Mouse (Mus musculus) MEL (cell line): ENCODE results near the gene Klf4. TPM values are rescaled to one million over a fixed set of nuclear protein-coding genes. Genes with fewer than 3 reads are reported as not detected.

ENCODE experiments used
- DNase-seq: peaks from one replicate; pipeline ENCODE4 v3.0.0; 2011; ENCODE audit warnings: low read depth, low spot score
- H3K27ac ChIP-seq: 2 replicates; pipeline ENCODE4 v1.5.1; 2012; ENCODE audit warnings: low read depth, mild to moderate bottlenecking, control low read depth, low read length, moderate library complexity; ENCODE audit not compliant: control insufficient read depth
- H3K27me3 ChIP-seq, 2 experiments: fragments of 150-350 bp in 1 of 2; sonication (generic) in 1 of 2; 2 replicates each; pipeline ENCODE4 v1.6.1; 2012; ENCODE audit warnings: low read length in 2 of 2, mild to moderate bottlenecking in 2 of 2, improper control_type of control experiment in 1 of 2, moderate library complexity in 1 of 2; ENCODE audit not compliant: insufficient read depth in 2 of 2, control insufficient read depth in 1 of 2
- H3K36me3 ChIP-seq, 2 experiments: 2 replicates each; pipeline ENCODE4 v1.6.1; 2012 to 2014; ENCODE audit warnings: low read length in 2 of 2, improper control_type of control experiment in 1 of 2, inconsistent platforms in 1 of 2, mild to moderate bottlenecking in 1 of 2; ENCODE audit not compliant: insufficient read depth in 2 of 2, control insufficient read depth in 1 of 2
- H3K4me1 ChIP-seq, 2 experiments: fragments of 150-350 bp in 1 of 2; sonication (generic) in 1 of 2; 2 replicates each; pipeline ENCODE4 v1.6.1; 2012; ENCODE audit warnings: low read length in 2 of 2, improper control_type of control experiment in 1 of 2, mild to moderate bottlenecking in 1 of 2; ENCODE audit not compliant: insufficient read depth in 2 of 2, control insufficient read depth in 1 of 2
- H3K4me3 ChIP-seq, 2 experiments: fragments of 150-350 bp in 1 of 2; sonication (generic) in 1 of 2; 2 replicates each; pipeline ENCODE4 v1.5.1; 2012; ENCODE audit warnings: low read depth in 2 of 2, low read length in 2 of 2, mild to moderate bottlenecking in 2 of 2, moderate library complexity in 2 of 2, control low read depth in 1 of 2, improper control_type of control experiment in 1 of 2; ENCODE audit not compliant: control insufficient read depth in 1 of 2, insufficient read depth in 1 of 2
- H3K79me2 ChIP-seq: 2 replicates; pipeline ENCODE4 v1.6.1; 2012; ENCODE audit warnings: mild to moderate bottlenecking, low read length, moderate library complexity; ENCODE audit not compliant: control insufficient read depth, poor library complexity, insufficient read depth
- H3K9ac ChIP-seq: 2 replicates; pipeline ENCODE4 v1.6.1; 2012; ENCODE audit warnings: low read depth, mild to moderate bottlenecking, control low read depth, low read length, moderate library complexity; ENCODE audit not compliant: control insufficient read depth, poor library complexity, severe bottlenecking
- H3K9me3 ChIP-seq: fragments of 150-350 bp; sonication (generic); replicated peaks from 2 replicates; pipeline ENCODE4 v1.6.1; 2012; ENCODE audit warnings: mild to moderate bottlenecking, low read length, improper control_type of control experiment, moderate library complexity; ENCODE audit not compliant: insufficient read depth
- CHD2 ChIP-seq: IDR thresholded peaks from 2 replicates; pipeline ENCODE4 v1.6.1; 2011; ENCODE audit warnings: low read length, improper control_type of control experiment
- CTCF ChIP-seq, 3 experiments: IDR thresholded peaks in 2 of 3; conservative IDR thresholded peaks in 1 of 3; 2 replicates each; pipeline ENCODE4 v1.5.1; 2011 to 2012; ENCODE audit warnings: low read length in 3 of 3, low read depth in 2 of 3, mild to moderate bottlenecking in 2 of 3, improper control_type of control experiment in 1 of 3, inconsistent platforms in 1 of 3, mixed read lengths in 1 of 3, moderate library complexity in 1 of 3; ENCODE audit not compliant: control insufficient read depth in 1 of 3, insufficient read depth in 1 of 3, poor library complexity in 1 of 3, severe bottlenecking in 1 of 3
- ETS1 ChIP-seq: IDR thresholded peaks from 2 replicates; pipeline ENCODE4 v1.6.1; 2012; ENCODE audit warnings: low read depth, mild to moderate bottlenecking, inconsistent platforms, low read length, improper control_type of control experiment, moderate library complexity
- GABPA ChIP-seq: IDR thresholded peaks from 2 replicates; pipeline ENCODE4 v1.6.1; 2012; ENCODE audit warnings: low read depth, mild to moderate bottlenecking, inconsistent platforms, low read length, improper control_type of control experiment, moderate library complexity
- HCFC1 ChIP-seq: IDR thresholded peaks from 2 replicates; pipeline ENCODE4 v1.6.1; 2012; ENCODE audit warnings: low read depth, mild to moderate bottlenecking, inconsistent platforms, low read length, improper control_type of control experiment, moderate library complexity
- JUND ChIP-seq: IDR thresholded peaks from 2 replicates; pipeline ENCODE4 v1.6.1; 2011; ENCODE audit warnings: low read depth, mild to moderate bottlenecking, improper control_type of control experiment, low read length
- KAT2A ChIP-seq: conservative IDR thresholded peaks from 2 replicates; pipeline ENCODE4 v1.6.1; 2012; ENCODE audit warnings: low read depth, low read length, improper control_type of control experiment, inconsistent platforms
- MAFK ChIP-seq: IDR thresholded peaks from 2 replicates; pipeline ENCODE4 v1.6.1; 2011; ENCODE audit warnings: low read depth, mild to moderate bottlenecking, low read length, improper control_type of control experiment, borderline replicate concordance
- MAX ChIP-seq: IDR thresholded peaks from 2 replicates; pipeline ENCODE4 v1.6.1; 2011; ENCODE audit warnings: low read length, improper control_type of control experiment
- MAZ ChIP-seq: IDR thresholded peaks from 2 replicates; pipeline ENCODE4 v1.6.1; 2012; ENCODE audit warnings: low read depth, mild to moderate bottlenecking, inconsistent platforms, low read length, improper control_type of control experiment
- MYB ChIP-seq: IDR thresholded peaks from 2 replicates; pipeline ENCODE4 v1.6.1; 2011; ENCODE audit warnings: mild to moderate bottlenecking, low read depth, low read length, improper control_type of control experiment
- MYC ChIP-seq: IDR thresholded peaks from 2 replicates; pipeline ENCODE4 v1.6.1; 2011; ENCODE audit warnings: low read depth, mild to moderate bottlenecking, low read length, improper control_type of control experiment, moderate library complexity
- NELFE ChIP-seq: IDR thresholded peaks from 2 replicates; pipeline ENCODE4 v1.6.1; 2011; ENCODE audit warnings: low read depth, low read length, improper control_type of control experiment
- NRF1 ChIP-seq: IDR thresholded peaks from 2 replicates; pipeline ENCODE4 v1.6.1; 2014; ENCODE audit warnings: low read depth, mild to moderate bottlenecking, inconsistent platforms, low read length, improper control_type of control experiment, moderate library complexity; ENCODE audit not compliant: poor library complexity, insufficient read depth, severe bottlenecking
- POLR2A ChIP-seq, 2 experiments: IDR thresholded peaks; 2 replicates each; pipeline ENCODE4 v1.6.1; 2011 to 2012; ENCODE audit warnings: low read length in 2 of 2, mild to moderate bottlenecking in 2 of 2, control low read depth in 1 of 2, improper control_type of control experiment in 1 of 2, low read depth in 1 of 2, moderate library complexity in 1 of 2; ENCODE audit not compliant: control insufficient read depth in 1 of 2, insufficient read depth in 1 of 2, poor library complexity in 1 of 2
- POLR2AphosphoS2 ChIP-seq: IDR thresholded peaks from 2 replicates; pipeline ENCODE4 v1.6.1; 2011; ENCODE audit warnings: low read length, improper control_type of control experiment
- POLR2AphosphoS5 ChIP-seq: IDR thresholded peaks from 2 replicates; pipeline ENCODE4 v1.6.1; 2012; ENCODE audit warnings: low read depth, borderline replicate concordance, mild to moderate bottlenecking, inconsistent platforms, low read length, moderate library complexity, mixed read lengths
- RAD21 ChIP-seq: IDR thresholded peaks from 2 replicates; pipeline ENCODE4 v1.6.1; 2011; ENCODE audit warnings: mild to moderate bottlenecking, low read depth, low read length, improper control_type of control experiment
- SIN3A ChIP-seq: IDR thresholded peaks from 2 replicates; pipeline ENCODE4 v1.6.1; 2012; ENCODE audit warnings: low read length, improper control_type of control experiment, inconsistent platforms
- SMC3 ChIP-seq: IDR thresholded peaks from 2 replicates; pipeline ENCODE4 v1.6.1; 2011; ENCODE audit warnings: low read depth, low read length, improper control_type of control experiment
- TBP ChIP-seq: IDR thresholded peaks from 2 replicates; pipeline ENCODE4 v1.8.0; 2011; ENCODE audit warnings: low read depth, low read length, improper control_type of control experiment
- UBTF ChIP-seq: IDR thresholded peaks from 2 replicates; pipeline ENCODE4 v1.6.1; 2012; ENCODE audit warnings: low read depth, mild to moderate bottlenecking, inconsistent platforms, low read length, improper control_type of control experiment, moderate library complexity, borderline replicate concordance; ENCODE audit not compliant: insufficient read depth
- USF1 ChIP-seq: IDR thresholded peaks from 2 replicates; pipeline ENCODE4 v1.6.1; 2014; ENCODE audit warnings: low read depth, mild to moderate bottlenecking, inconsistent platforms, low read length, improper control_type of control experiment, moderate library complexity
- USF2 ChIP-seq, 2 experiments: IDR thresholded peaks; 2 replicates each; pipeline ENCODE4 v1.6.1; 2011 to 2012; ENCODE audit warnings: improper control_type of control experiment in 2 of 2, low read length in 2 of 2, borderline replicate concordance in 1 of 2, inconsistent platforms in 1 of 2, low read depth in 1 of 2, mild to moderate bottlenecking in 1 of 2; ENCODE audit not compliant: insufficient read depth in 1 of 2
- ZKSCAN1 ChIP-seq: IDR thresholded peaks from 2 replicates; pipeline ENCODE4 v1.6.1; 2012; ENCODE audit warnings: low read depth, mild to moderate bottlenecking, inconsistent platforms, low read length, improper control_type of control experiment, moderate library complexity
- ZMIZ1 ChIP-seq: IDR thresholded peaks from 2 replicates; pipeline ENCODE4 v1.6.1; 2012; ENCODE audit warnings: low read depth, mild to moderate bottlenecking, inconsistent platforms, low read length, improper control_type of control experiment, moderate library complexity
- ZNF384 ChIP-seq: IDR thresholded peaks from 2 replicates; pipeline ENCODE4 v1.6.1; 2012; ENCODE audit warnings: low read depth, mild to moderate bottlenecking, inconsistent platforms, low read length, improper control_type of control experiment
- polyA plus RNA-seq, 2 experiments: library from polyadenylated mRNA; stranded (reverse) in 1 of 2; unstranded in 1 of 2; fragments of >175 nt in 1 of 2; fragments of >200 nt in 1 of 2; gene quantifications; 2 replicates each; pipeline versions ENCODE4 v1.2.1 to v1.2.4; 2012; ENCODE audit warnings: low replicate concordance in 2 of 2, low read depth in 1 of 2; ENCODE audit not compliant: insufficient read length in 2 of 2, insufficient read depth in 1 of 2, missing spikeins in 1 of 2
- total RNA-seq: library from RNA; depleted of rRNA; stranded (reverse); fragments of 300-350 nt; gene quantifications from 2 replicates; pipeline ENCODE4 v1.2.3, GENCODE M21; 2012

Gene Klf4
- total and polyA plus RNA-seq, 3 experiments = not detected

GRCm38 (mm10) chr4:55567986-55568385 is 35.7 kb upstream of the Klf4 start:
- H3K9me3 ChIP-seq = no peaks in the 10 kb centered on the region
- TF ChIP-seq MAX (no peak), KAT2A (no peak), RAD21 (no peak), ZNF384 (no peak), TBP (no peak), MYB (no peak), CTCF (IDR thresholded peaks at IDR 0.05 in 2 of 3, conservative IDR thresholded peaks at IDR 0.05 in 1 of 3; ENCODE audit: control insufficient read depth in 1 of 3, insufficient read depth in 1 of 3, low read depth in 2 of 3, low read length in 3 of 3, poor library complexity in 1 of 3, severe bottlenecking in 1 of 3) (no peak), USF1 (no peak), NRF1 (no peak), ETS1 (no peak)

GRCm38 (mm10) chr4:55567575-55567974 is 35.3 kb upstream of the Klf4 start:
- Histone ChIP-seq H3K4me3 (no peak overlapping the region), H3K36me3 (no peaks in the 10 kb centered on the region), H3K27me3 (no peaks in the 10 kb centered on the region), H3K9me3 (no peaks in the 10 kb centered on the region), H3K79me2 (no peaks in the 10 kb centered on the region), H3K4me1 (no peaks in the 10 kb centered on the region), H3K27ac (no peak overlapping the region), H3K9ac (no peak overlapping the region)
- DNase-seq = no peak
- TF ChIP-seq POLR2A (IDR thresholded peaks at IDR 0.05; ENCODE audit: control insufficient read depth in 1 of 2, insufficient read depth in 1 of 2, low read depth in 1 of 2, low read length in 2 of 2, poor library complexity in 1 of 2) = no peak
- TF ChIP-seq CTCF (IDR thresholded peaks at IDR 0.05 in 2 of 3, conservative IDR thresholded peaks at IDR 0.05 in 1 of 3; ENCODE audit: control insufficient read depth in 1 of 3, insufficient read depth in 1 of 3, low read depth in 2 of 3, low read length in 3 of 3, poor library complexity in 1 of 3, severe bottlenecking in 1 of 3) = no peak
- no peak for TF ChIP-seq HCFC1
- TF ChIP-seq MAFK = no peak
- no peak for TF ChIP-seq POLR2AphosphoS5
- TF ChIP-seq MAZ = no peak
- TF ChIP-seq UBTF = no peak
- TF ChIP-seq ZMIZ1 = no peak
- no peak for TF ChIP-seq NELFE
- no peak for TF ChIP-seq POLR2AphosphoS2
- TF ChIP-seq NRF1 = no peak
- TF ChIP-seq ZKSCAN1 = no peak
- no peak for TF ChIP-seq SMC3
- no peak for TF ChIP-seq CHD2
- no peak for TF ChIP-seq GABPA
- TF ChIP-seq SIN3A = no peak
- no peak for TF ChIP-seq JUND
- no peak for TF ChIP-seq TBP
- no peak for TF ChIP-seq MYC
- no peak for TF ChIP-seq USF2 (IDR thresholded peaks at IDR 0.05; ENCODE audit: borderline replicate concordance in 1 of 2, insufficient read depth in 1 of 2, low read depth in 1 of 2, low read length in 2 of 2)

More at GRCm38 (mm10) chr4:55567986-55568385, 35.7 kb upstream of the Klf4 start:
- Histone ChIP-seq H3K36me3 (no peaks in the 10 kb centered on the region), H3K27me3 (no peaks in the 10 kb centered on the region), H3K9ac (no peak overlapping the region), H3K27ac (no peak overlapping the region), H3K4me3 (no peak overlapping the region), H3K79me2 (no peaks in the 10 kb centered on the region), H3K4me1 (no peaks in the 10 kb centered on the region)
- no peak for DNase-seq
